Mouse (Mus musculus) lung, postnatal 0 days (tissue): Measurements from ENCODE around the gene Hemk1.

Experiments
- CTCF ChIP-seq: IDR thresholded peaks from 2 replicates; pipeline ENCODE4 v1.5.1; 2016; ENCODE audit warnings: antibody characterized with exemption, mild to moderate bottlenecking
- EP300 ChIP-seq: IDR thresholded peaks from 2 replicates; pipeline ENCODE4 v1.6.1; 2016; ENCODE audit warnings: antibody characterized with exemption, mild to moderate bottlenecking, control low read depth

DNA sequence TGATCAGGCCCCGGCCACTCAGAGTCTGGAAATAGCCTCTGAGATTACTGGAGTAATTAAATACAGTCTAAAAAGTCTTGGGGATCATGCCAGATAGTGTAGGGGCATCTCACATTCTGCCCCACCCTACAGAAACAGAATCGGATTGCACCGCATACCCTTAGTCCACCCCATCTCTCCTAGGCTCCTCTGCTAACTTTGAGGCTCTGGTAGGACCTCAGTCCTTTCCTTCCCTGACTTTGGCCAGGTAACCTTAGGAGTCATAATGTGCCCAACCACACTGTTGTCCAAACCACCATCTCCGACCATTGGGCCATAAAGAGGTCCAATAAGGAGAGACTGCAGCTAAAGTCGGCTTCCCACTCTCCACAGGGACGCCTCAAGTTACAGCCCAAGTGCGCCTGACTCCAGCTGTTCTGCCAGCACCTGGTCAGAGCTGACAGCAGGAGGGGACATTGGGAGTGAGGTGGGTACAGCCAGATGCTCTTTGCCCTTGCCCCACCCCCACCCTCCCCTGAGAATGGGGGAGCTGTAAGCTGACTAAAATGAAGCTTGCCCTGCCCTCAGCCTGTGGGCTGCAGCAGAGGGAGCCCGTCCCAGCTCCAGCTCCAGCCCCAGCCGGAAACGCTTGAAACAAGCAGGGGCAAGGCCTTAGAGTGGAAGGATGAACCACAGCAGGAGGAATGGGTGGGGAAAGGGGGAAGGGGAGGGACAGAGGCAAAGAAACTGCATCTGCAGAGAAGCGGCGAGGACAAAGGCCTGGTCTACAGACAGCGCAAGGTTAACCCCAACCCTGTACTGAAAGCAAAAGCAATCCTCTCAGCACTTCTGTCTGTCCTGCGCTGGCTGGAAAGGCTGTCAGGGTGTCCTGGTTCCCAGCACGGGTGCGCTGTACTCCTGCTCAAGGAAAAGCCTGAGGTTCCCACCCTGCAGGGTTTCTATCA, 58.5 kb downstream of the Hemk1 start:
- no peak for TF ChIP-seq EP300
- peak; percentile 29; the same call in 1 of the 2 replicates for TF ChIP-seq CTCF
